Mouse (Mus musculus): Measurements from ENCODE around the gene Sppl3. TPM values are rescaled to one million over a fixed set of nuclear protein-coding genes. Genes with fewer than 3 reads are reported as not detected.

Gene Sppl3
- polyA plus RNA-seq, 1 experiment from 2014 or later, result 31.7 TPM

DNA sequence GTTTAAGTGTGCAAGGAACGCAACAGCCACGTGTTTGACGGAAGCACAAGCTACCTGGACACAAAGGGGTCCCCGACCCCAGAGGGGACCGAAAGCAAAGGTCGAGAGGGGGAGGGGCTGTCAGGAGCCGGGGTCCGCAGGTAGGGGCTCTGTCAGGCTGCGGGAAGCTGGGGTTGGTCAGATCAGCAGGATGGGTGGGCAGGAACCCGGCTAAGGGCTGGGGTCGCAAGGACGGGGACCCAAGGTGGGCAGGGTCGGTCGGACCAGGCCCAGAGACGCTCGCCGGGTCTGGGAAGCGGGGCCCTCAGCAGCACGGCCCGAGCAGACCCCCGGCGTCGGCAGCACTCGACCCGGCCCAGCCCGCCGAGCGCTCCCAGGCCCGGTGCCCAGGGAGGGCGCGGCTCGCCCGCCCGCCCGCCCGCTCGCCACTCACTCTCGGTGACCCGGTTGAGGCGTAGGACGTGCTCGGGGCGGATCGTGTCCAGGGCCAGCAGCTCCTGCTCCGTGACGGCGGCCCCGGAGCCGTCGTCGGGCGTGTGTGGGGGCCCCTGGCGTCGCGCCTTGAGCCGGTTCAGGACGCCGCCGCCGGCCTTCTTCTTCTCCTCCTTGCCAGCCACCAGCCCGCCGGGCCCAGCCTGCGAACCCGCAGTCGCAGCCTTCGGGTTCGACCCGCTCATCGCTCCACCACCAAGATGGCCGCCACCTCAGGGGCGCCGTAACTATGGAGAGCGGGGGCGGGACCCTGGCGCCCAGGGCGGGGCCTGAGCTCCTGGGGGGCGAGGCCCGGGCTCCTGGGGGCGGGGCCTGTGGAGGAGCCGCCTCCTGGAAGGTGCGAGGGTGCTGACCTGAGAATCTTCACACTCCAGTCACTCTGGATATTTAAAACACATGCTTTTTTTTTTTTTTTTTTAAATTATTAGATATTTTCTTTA lies 123.6 kb downstream of the Sppl3 start, which contains the start of gene Unc119b:
Unc119b (minus strand) TSS at position 742 of the 932 bp plus-strand sequence.
- H3K36me3 ChIP-seq (ENCODE audit: control insufficient read depth, insufficient read depth, low read length), result no peaks in the 10 kb centered on the region
- under 1% methylated on average over 57 of the region's 81 CpGs for WGBS

DNA sequence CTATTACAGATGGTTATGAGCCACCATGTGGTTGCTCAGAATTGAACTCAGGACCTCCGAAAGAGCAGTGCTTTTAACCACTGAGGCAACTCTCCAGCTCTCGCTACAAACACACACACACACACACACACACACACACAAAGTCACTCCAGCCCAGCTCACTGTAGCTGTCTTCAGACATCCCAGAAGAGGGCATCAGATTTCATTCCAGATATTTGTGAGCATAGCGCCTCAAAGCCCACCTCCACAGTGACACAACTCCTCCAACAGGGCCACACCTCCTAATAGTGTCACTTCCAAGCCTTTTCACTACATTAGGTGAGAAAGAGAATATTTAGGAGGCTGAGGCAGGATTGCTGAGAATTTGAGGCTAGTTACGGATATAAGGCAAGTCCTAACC lies 128.2 kb downstream of the Sppl3 start:
- Histone ChIP-seq H3K4me1 (replicated peaks; ENCODE audit: control insufficient read depth, insufficient read depth, low read length) (no peaks in the 10 kb centered on the region), H3K9ac (ENCODE audit: low read length) (no peak overlapping the region), H3K9me3 (ENCODE audit: control insufficient read depth, low read length) (no peaks in the 10 kb centered on the region), H3K27ac (ENCODE audit: low read depth, low read length) (no peak overlapping the region), H3K36me3 (ENCODE audit: control insufficient read depth, insufficient read depth, low read length) (no peaks in the 10 kb centered on the region), H3K4me3 (ENCODE audit: low read depth, low read length) (no peak overlapping the region), H3K4me2 (ENCODE audit: low read depth, low read length, severe bottlenecking) (no peak overlapping the region), H3K27me3 (ENCODE audit: control insufficient read depth, insufficient read depth, low read length) (no peaks in the 10 kb centered on the region)
- DNase-seq (ENCODE audit: low spot score) (no peak), ATAC-seq (replicated peaks; ENCODE audit: low FRiP score) (no peak)
- 80% methylated on average over 4 of the region's 4 CpGs for WGBS

More for the DNA sequence above, 123.6 kb downstream of the Sppl3 start, which contains the start of gene Unc119b:
- DNase-seq (ENCODE audit: low spot score) (peak; percentile 95), ATAC-seq (replicated peaks; ENCODE audit: low FRiP score) (peak; percentile 93)
- Histone ChIP-seq H3K9me3 (ENCODE audit: control insufficient read depth, low read length) (no peaks in the 10 kb centered on the region), H3K27ac (ENCODE audit: low read depth, low read length) (no peak within 1 kb of the TSS; the same call in 1 of the 2 replicates), H3K27me3 (ENCODE audit: control insufficient read depth, insufficient read depth, low read length) (no peaks in the 10 kb centered on the region), H3K9ac (ENCODE audit: low read length) (peak within 1 kb of the TSS; percentile 88), H3K4me3 (ENCODE audit: low read depth, low read length) (peak within 1 kb of the TSS; percentile 98), H3K4me1 (replicated peaks; ENCODE audit: control insufficient read depth, insufficient read depth, low read length) (peaks cover 5% of the 10 kb centered on the region; the same call in 1 of the 2 replicates), H3K4me2 (ENCODE audit: low read depth, low read length, severe bottlenecking) (peak within 1 kb of the TSS; percentile 87)

DNA sequence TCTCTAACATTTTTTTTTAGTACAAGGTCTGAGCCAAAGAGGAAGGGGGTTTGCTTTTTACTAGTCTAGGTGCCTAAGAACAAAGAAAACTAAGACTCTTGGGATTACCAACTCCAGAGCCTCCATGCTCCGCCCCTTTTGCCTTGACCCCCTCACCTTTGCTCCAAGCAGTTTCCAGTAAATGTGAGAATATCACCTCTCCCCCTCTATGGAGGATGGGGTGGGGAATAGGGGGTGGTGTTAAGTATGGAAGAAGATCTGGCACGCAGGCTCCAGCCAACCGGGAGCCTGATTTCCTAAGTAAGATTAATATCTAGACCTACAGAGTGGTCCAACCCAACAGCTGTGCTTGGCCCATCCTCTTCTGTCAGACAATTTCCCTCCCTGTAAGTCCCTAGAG lies 129.8 kb downstream of the Sppl3 start:
- Histone ChIP-seq H3K27me3 (ENCODE audit: control insufficient read depth, insufficient read depth, low read length) (no peaks in the 10 kb centered on the region), H3K4me3 (ENCODE audit: low read depth, low read length) (no peak overlapping the region), H3K9me3 (ENCODE audit: control insufficient read depth, low read length) (no peaks in the 10 kb centered on the region), H3K4me1 (replicated peaks; ENCODE audit: control insufficient read depth, insufficient read depth, low read length) (no peaks in the 10 kb centered on the region), H3K9ac (ENCODE audit: low read length) (no peak overlapping the region), H3K36me3 (ENCODE audit: control insufficient read depth, insufficient read depth, low read length) (no peaks in the 10 kb centered on the region), H3K27ac (ENCODE audit: low read depth, low read length) (no peak overlapping the region), H3K4me2 (ENCODE audit: low read depth, low read length, severe bottlenecking) (no peak overlapping the region)
- WGBS, result 86% methylated on average over 3 of the region's 3 CpGs
- no peak for DNase-seq (ENCODE audit: low spot score)
- no peak for ATAC-seq (replicated peaks; ENCODE audit: low FRiP score)

DNA sequence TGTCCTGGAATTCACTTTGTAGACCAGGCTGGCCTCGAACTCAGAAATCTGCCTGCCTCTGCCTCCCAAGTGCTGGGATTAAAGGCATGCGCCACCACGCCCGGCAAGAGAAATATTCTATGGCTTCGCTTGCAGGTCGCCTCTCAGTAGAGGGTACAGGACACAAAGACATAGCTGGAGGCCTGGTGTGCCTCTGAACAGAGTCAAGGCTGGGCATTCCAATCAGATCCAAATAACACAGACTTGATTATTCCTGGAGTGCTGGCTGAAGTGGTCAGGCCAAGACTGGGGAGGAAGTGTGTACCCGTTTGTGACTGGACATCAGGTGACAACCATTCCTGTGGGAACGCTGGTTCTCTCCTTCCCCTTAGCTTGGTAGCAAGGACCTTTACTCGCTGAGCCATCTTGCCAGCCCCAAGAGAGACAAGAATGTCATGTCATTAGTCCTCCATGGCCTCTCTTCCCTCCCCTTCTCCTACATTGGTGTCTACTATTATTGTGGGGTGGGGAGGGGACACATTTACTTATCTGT lies 131.3 kb downstream of the Sppl3 start:
- no peak overlapping the region for H3K9ac ChIP-seq (ENCODE audit: low read length)
- H3K27me3 ChIP-seq (ENCODE audit: control insufficient read depth, insufficient read depth, low read length), result no peaks in the 10 kb centered on the region
- ATAC-seq (replicated peaks; ENCODE audit: low FRiP score), result no peak
- no peak overlapping the region for H3K27ac ChIP-seq (ENCODE audit: low read depth, low read length)
- no peaks in the 10 kb centered on the region for H3K36me3 ChIP-seq (ENCODE audit: control insufficient read depth, insufficient read depth, low read length)
- DNase-seq (ENCODE audit: low spot score), result no peak
- no peak overlapping the region for H3K4me2 ChIP-seq (ENCODE audit: low read depth, low read length, severe bottlenecking)
- H3K9me3 ChIP-seq (ENCODE audit: control insufficient read depth, low read length), result no peaks in the 10 kb centered on the region
- WGBS, result 90% methylated on average over 9 of the region's 9 CpGs
- H3K4me3 ChIP-seq (ENCODE audit: low read depth, low read length), result no peak overlapping the region
- no peaks in the 10 kb centered on the region for H3K4me1 ChIP-seq (replicated peaks; ENCODE audit: control insufficient read depth, insufficient read depth, low read length)

DNA sequence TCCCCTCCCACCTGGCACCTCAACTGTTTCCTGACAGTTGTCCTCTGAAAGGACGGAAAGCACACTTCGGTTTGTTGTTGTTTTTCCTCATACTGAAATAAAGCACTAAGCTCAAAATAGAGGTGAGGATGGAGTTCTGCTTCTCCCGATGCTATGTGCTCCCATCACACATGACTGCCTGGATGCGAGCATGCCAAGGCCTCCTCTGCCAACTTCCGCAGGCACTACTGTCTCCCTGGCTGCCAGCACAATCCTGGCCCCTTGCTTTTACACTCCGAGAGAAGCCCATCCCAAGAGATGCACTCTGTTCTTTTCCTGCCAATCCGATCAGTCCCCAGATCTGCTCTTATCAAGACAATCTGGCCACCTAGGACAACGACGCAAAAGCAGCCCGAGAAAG lies 132.6 kb downstream of the Sppl3 start:
- no peaks in the 10 kb centered on the region for H3K36me3 ChIP-seq (ENCODE audit: control insufficient read depth, insufficient read depth, low read length)
- WGBS, result 85% methylated on average over 10 of the region's 10 CpGs
- H3K4me2 ChIP-seq (ENCODE audit: low read depth, low read length, severe bottlenecking), result no peak overlapping the region
- no peak for DNase-seq (ENCODE audit: low spot score)
- ATAC-seq (replicated peaks; ENCODE audit: low FRiP score), result no peak
- no peak overlapping the region for H3K4me3 ChIP-seq (ENCODE audit: low read depth, low read length)
- H3K4me1 ChIP-seq (replicated peaks; ENCODE audit: control insufficient read depth, insufficient read depth, low read length), result no peaks in the 10 kb centered on the region
- H3K27me3 ChIP-seq (ENCODE audit: control insufficient read depth, insufficient read depth, low read length), result no peaks in the 10 kb centered on the region
- no peak overlapping the region for H3K9ac ChIP-seq (ENCODE audit: low read length)
- no peaks in the 10 kb centered on the region for H3K9me3 ChIP-seq (ENCODE audit: control insufficient read depth, low read length)
- no peak overlapping the region for H3K27ac ChIP-seq (ENCODE audit: low read depth, low read length)

DNA sequence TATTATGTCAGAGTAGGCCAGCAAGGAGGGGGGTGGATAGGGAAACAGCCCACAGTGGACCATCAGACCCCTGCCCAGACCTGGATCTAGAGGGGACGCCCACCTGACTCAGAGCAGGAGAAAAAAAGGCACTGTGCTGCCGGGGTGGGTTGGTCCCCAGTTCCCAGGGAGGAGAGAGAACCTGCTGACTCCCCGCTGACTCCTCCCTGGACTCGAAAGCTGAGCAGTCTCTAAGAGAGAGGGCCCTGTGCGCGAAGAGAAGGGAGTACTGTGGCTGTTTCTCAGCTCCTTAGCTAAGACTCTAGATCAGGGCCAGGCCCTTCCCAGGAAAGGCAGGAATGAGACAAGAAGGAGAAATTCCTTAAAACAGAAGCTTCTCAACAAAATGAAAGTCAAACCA lies 133.5 kb downstream of the Sppl3 start:
- no peak for ATAC-seq (replicated peaks; ENCODE audit: low FRiP score)
- Histone ChIP-seq H3K27ac (ENCODE audit: low read depth, low read length) (no peak overlapping the region), H3K9ac (ENCODE audit: low read length) (no peak overlapping the region), H3K4me3 (ENCODE audit: low read depth, low read length) (no peak overlapping the region), H3K9me3 (ENCODE audit: control insufficient read depth, low read length) (no peaks in the 10 kb centered on the region), H3K36me3 (ENCODE audit: control insufficient read depth, insufficient read depth, low read length) (peaks cover 3% of the 10 kb centered on the region), H3K4me2 (ENCODE audit: low read depth, low read length, severe bottlenecking) (no peak overlapping the region), H3K27me3 (ENCODE audit: control insufficient read depth, insufficient read depth, low read length) (no peaks in the 10 kb centered on the region), H3K4me1 (replicated peaks; ENCODE audit: control insufficient read depth, insufficient read depth, low read length) (no peaks in the 10 kb centered on the region)
- no peak for DNase-seq (ENCODE audit: low spot score)
- WGBS, result 64% methylated on average over 6 of the region's 6 CpGs

DNA sequence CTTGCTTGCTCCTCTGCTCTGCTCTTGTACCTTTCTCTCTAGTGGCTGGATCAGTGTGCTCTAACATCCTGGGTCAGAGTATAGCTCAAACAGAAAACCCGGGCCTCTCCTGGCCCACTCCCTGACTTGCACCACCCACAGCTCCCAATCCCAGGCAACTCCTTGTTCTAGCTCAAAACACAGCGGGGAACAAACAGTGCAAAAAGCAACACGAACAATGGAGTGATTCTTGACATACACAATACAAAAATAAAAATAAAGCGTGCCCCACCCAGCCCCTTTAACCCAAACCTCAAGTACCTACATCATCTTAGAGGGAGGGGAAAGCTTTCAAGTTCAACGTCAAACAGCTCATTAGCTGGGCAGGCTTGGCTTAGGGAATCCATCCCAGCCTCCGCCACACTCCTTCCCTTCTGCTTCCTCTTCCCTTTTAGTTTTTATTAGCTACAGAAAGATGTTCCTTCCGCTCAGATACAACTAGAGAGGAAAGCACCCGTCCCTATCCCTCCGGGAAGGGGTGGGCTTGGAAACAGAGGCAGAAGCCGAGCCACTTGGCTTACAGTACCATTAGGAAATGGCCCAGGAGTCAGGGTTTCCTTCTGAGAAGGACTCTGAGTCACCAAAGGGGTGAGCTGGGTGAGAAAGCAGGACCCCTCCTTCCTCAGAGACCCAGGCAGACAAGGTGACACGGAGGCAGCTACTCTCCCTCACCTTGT lies 134.5 kb downstream of the Sppl3 start:
- H3K36me3 ChIP-seq (ENCODE audit: control insufficient read depth, insufficient read depth, low read length), result peaks cover 13% of the 10 kb centered on the region
- H3K27ac ChIP-seq (ENCODE audit: low read depth, low read length), result no peak overlapping the region
- no peak overlapping the region for H3K4me3 ChIP-seq (ENCODE audit: low read depth, low read length)
- no peaks in the 10 kb centered on the region for H3K27me3 ChIP-seq (ENCODE audit: control insufficient read depth, insufficient read depth, low read length)
- no peaks in the 10 kb centered on the region for H3K4me1 ChIP-seq (replicated peaks; ENCODE audit: control insufficient read depth, insufficient read depth, low read length)
- ATAC-seq (replicated peaks; ENCODE audit: low FRiP score) (no peak), DNase-seq (ENCODE audit: low spot score) (no peak)
- H3K4me2 ChIP-seq (ENCODE audit: low read depth, low read length, severe bottlenecking), result no peak overlapping the region
- no peak overlapping the region for H3K9ac ChIP-seq (ENCODE audit: low read length)
- 81% methylated on average over 11 of the region's 11 CpGs for WGBS
- no peaks in the 10 kb centered on the region for H3K9me3 ChIP-seq (ENCODE audit: control insufficient read depth, low read length)

DNA sequence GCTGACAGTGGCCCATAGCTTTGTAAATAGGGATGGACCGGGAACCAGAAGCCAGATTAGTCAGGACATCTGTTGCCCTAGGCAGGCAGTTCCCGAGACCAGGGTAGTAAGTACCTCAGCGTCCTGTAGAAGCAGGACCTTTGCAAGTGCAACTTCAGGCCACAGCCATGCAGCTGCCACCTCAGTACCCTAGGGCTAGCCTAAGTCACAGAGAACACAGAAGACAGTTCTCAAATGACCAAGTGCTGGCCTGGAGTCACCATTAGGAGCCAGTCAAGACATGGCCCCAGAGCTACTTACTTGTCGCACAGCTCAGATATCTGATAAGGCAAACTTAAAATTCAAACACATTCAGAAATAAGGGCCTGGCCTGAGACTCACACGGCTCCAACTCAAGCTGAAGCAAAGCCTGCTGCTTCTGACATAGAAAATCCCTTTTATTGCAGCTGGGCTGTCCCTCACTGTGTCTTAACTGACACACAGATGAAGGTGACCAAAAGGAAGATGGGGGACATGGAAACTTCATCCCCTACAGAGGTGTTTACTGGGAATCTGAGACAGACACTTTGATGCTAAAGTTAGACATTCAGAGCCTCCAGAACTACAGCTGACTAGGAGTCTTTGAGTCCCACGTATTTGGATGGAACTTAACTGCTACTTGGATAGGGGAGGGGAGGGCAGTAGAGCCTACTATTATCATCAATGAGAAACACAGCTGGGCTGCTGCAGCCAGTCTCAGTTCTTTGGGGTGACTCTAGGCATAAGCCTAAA lies 135.2 kb downstream of the Sppl3 start:
- WGBS, result 86% methylated on average over 6 of the region's 6 CpGs
- DNase-seq (ENCODE audit: low spot score) (no peak), ATAC-seq (replicated peaks; ENCODE audit: low FRiP score) (no peak)
- H3K36me3 ChIP-seq (ENCODE audit: control insufficient read depth, insufficient read depth, low read length), result peaks cover 16% of the 10 kb centered on the region
- H3K9ac ChIP-seq (ENCODE audit: low read length), result no peak overlapping the region
- no peak overlapping the region for H3K27ac ChIP-seq (ENCODE audit: low read depth, low read length)
- H3K4me3 ChIP-seq (ENCODE audit: low read depth, low read length), result no peak overlapping the region
- H3K27me3 ChIP-seq (ENCODE audit: control insufficient read depth, insufficient read depth, low read length), result no peaks in the 10 kb centered on the region
- no peaks in the 10 kb centered on the region for H3K9me3 ChIP-seq (ENCODE audit: control insufficient read depth, low read length)
- H3K4me2 ChIP-seq (ENCODE audit: low read depth, low read length, severe bottlenecking), result no peak overlapping the region
- H3K4me1 ChIP-seq (replicated peaks; ENCODE audit: control insufficient read depth, insufficient read depth, low read length), result no peaks in the 10 kb centered on the region

All from forebrain, embryonic 11.5 days (tissue).